Mouse (Mus musculus): ENCODE measurements at regions not wholly inside any gene's neighbourhood (a gene's known extent, or its start where the extent isn't known, plus 50 kb on each side); places are given as distances from the start of the nearest gene placed in this dataset.
A peak's percentile ranks its signal among the peaks of the same experiment; 100 is the strongest.
"Not testable (repeated sequence)": the region's sequence is repeated elsewhere in the genome, so short reads cannot be mapped to it uniquely, and the experiment has no call there.

DNA sequence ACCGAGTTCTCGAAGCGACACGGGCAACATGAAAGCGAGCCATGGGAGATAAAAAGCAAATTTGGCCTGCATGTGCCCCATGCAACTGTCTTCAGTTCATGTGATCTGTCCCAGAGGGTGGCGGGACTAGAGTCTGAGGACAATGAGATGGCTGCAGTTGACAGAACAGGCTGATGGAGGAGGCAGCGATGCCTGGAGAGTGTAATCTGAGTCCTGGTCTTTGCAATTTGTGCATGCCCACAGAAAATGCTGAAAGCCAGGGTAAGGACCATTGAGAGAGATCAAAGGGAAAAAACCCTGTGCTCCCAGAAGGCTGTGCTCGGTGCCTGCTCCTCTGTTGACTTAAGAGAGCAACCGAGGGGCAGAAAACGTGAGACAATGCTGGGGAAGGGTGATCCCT lies 624.8 kb upstream of the BB014433 start:
- Histone ChIP-seq H3K4me1 (ENCODE audit: control insufficient read depth, insufficient read depth, low read length) (no peaks in the 10 kb centered on the region), H3K36me3 (ENCODE audit: control insufficient read depth, insufficient read depth, low read length) (no peaks in the 10 kb centered on the region), H3K9ac (ENCODE audit: low read length) (no peak overlapping the region), H3K4me3 (ENCODE audit: low read depth, low read length) (no peak overlapping the region), H3K27me3 (replicated peaks; ENCODE audit: control insufficient read depth, insufficient read depth, low read length) (no peaks in the 10 kb centered on the region), H3K4me2 (ENCODE audit: low read length) (no peak overlapping the region), H3K9me3 (replicated peaks; ENCODE audit: control insufficient read depth, low read length) (no peaks in the 10 kb centered on the region), H3K27ac (ENCODE audit: low read depth, low read length) (no peak overlapping the region)
- ATAC-seq = no peak
- 50% methylated on average over 10 of the region's 10 CpGs for WGBS
- DNase-seq (ENCODE audit: low spot score) = peak; percentile 15

DNA sequence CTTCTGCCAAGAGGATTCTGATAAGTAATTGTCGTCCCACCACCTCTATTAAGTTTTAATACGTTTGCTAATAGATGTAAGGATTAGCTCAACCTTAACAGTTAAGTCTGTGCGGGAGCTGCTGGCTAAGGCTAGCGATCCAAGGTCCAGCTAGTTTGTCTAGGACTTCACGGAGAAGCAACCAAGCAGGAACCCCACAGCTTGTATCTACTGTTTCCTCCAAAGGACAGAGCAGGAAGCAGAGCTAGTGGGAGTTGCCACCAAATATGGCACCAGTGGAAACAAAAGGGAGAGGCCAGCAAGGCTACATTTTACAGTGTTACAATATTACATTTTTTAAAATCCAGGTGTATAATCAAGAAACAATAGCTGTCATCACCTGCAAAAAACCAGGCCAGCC lies 624.4 kb upstream of the BB014433 start:
- ATAC-seq = no peak
- Histone ChIP-seq H3K9ac (ENCODE audit: low read length) (no peak overlapping the region), H3K27me3 (replicated peaks; ENCODE audit: control insufficient read depth, insufficient read depth, low read length) (no peaks in the 10 kb centered on the region), H3K4me3 (ENCODE audit: low read depth, low read length) (no peak overlapping the region), H3K36me3 (ENCODE audit: control insufficient read depth, insufficient read depth, low read length) (no peaks in the 10 kb centered on the region), H3K9me3 (replicated peaks; ENCODE audit: control insufficient read depth, low read length) (no peaks in the 10 kb centered on the region), H3K4me1 (ENCODE audit: control insufficient read depth, insufficient read depth, low read length) (no peaks in the 10 kb centered on the region), H3K27ac (ENCODE audit: low read depth, low read length) (no peak overlapping the region), H3K4me2 (ENCODE audit: low read length) (no peak overlapping the region)
- 88% methylated on average over 5 of the region's 5 CpGs for WGBS
- DNase-seq (ENCODE audit: low spot score) = no peak

DNA sequence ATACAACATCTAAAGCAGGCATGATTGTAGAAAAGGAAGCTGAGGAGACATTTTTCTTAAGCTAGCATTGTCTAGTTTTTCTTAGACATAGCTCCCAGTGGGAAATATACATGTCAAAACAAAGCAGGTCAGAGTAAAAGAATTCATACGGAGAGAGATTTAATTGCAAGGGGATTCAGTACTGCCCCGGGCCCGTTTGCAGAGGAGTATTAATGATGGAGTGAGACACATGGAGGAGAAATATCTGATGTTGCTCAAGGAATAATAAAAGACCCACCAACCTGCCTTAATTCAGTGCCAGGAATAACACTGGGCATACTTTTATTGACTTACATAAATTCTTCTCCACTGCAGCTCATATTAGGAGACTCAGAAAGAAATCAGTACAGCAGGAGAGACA lies 623.6 kb upstream of the BB014433 start:
- ATAC-seq (no peak), DNase-seq (ENCODE audit: low spot score) (no peak)
- no peaks in the 10 kb centered on the region for H3K9me3 ChIP-seq (replicated peaks; ENCODE audit: control insufficient read depth, low read length)
- 61% methylated on average over 3 of the region's 3 CpGs for WGBS
- no peak overlapping the region for H3K27ac ChIP-seq (ENCODE audit: low read depth, low read length)
- H3K9ac ChIP-seq (ENCODE audit: low read length) = no peak overlapping the region
- H3K36me3 ChIP-seq (ENCODE audit: control insufficient read depth, insufficient read depth, low read length) = no peaks in the 10 kb centered on the region
- no peak overlapping the region for H3K4me2 ChIP-seq (ENCODE audit: low read length)
- no peaks in the 10 kb centered on the region for H3K4me1 ChIP-seq (ENCODE audit: control insufficient read depth, insufficient read depth, low read length)
- no peaks in the 10 kb centered on the region for H3K27me3 ChIP-seq (replicated peaks; ENCODE audit: control insufficient read depth, insufficient read depth, low read length)
- no peak overlapping the region for H3K4me3 ChIP-seq (ENCODE audit: low read depth, low read length)

DNA sequence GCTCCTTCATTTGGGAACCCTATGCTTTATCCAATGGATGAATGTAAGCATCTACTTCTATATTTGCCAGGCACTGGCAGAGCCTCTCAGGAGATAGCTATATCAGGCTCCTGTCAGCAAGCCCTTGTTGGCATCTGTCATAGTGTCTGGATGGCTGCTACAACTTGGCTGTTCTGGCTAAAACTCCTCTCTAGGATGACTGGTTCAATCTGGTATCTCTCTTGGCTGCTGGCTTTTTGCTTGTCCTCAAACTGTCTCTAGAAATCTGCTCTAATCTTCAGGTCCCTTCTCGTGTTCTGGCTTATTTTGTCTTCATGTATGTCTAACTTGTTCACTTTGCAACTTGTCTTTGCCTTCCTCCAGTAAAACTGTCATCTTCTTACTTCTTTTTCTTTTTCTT lies 614.7 kb upstream of the BB014433 start:
- no peak overlapping the region for H3K4me3 ChIP-seq (ENCODE audit: low read depth, low read length)
- WGBS = 61% methylated on average over 1 of the region's 1 CpGs
- H3K4me1 ChIP-seq (ENCODE audit: control insufficient read depth, insufficient read depth, low read length) = no peaks in the 10 kb centered on the region
- no peak overlapping the region for H3K27ac ChIP-seq (ENCODE audit: low read depth, low read length)
- H3K4me2 ChIP-seq (ENCODE audit: low read length) = no peak overlapping the region
- no peaks in the 10 kb centered on the region for H3K9me3 ChIP-seq (replicated peaks; ENCODE audit: control insufficient read depth, low read length)
- ATAC-seq (no peak), DNase-seq (ENCODE audit: low spot score) (no peak)
- H3K27me3 ChIP-seq (replicated peaks; ENCODE audit: control insufficient read depth, insufficient read depth, low read length) = no peaks in the 10 kb centered on the region
- H3K36me3 ChIP-seq (ENCODE audit: control insufficient read depth, insufficient read depth, low read length) = no peaks in the 10 kb centered on the region
- no peak overlapping the region for H3K9ac ChIP-seq (ENCODE audit: low read length)

DNA sequence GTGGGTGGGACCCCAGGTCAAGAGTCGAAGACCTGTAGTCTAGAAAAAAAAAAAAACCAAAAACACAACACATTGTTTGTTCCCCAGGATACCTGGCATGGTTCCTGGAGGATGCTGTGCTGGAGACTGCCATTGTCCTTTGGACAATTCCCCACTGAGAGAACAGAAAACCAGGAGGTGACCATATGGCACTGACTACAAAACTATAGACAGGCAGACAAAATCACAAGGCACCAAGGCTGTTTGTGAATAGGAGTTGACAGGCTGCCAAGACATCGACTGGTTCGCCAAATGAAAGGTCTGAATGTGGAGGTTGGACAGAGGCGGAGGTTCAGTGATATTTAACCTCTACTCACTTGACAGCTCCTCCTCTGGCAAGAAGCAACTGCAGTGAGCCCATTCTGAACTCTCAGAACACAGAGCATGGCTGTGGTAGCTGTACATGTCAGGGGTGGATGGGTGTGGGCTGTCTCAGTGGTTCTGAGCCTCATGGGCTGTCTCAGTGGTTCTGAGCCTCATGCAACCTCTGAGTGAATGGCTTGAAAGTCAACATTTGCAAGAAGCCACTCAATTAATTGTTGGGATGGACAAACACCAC lies 589.0 kb upstream of the BB014433 start:
- DNase-seq (ENCODE audit: low spot score) (no peak), ATAC-seq (no peak)
- Histone ChIP-seq H3K4me2 (ENCODE audit: low read length) (no peak overlapping the region), H3K9me3 (replicated peaks; ENCODE audit: control insufficient read depth, low read length) (0 out of 2 replicates have a peak, but pooled peaks cover 3% of the 10 kb centered on the region), H3K27ac (ENCODE audit: low read depth, low read length) (no peak overlapping the region), H3K27me3 (replicated peaks; ENCODE audit: control insufficient read depth, insufficient read depth, low read length) (no peaks in the 10 kb centered on the region), H3K36me3 (ENCODE audit: control insufficient read depth, insufficient read depth, low read length) (no peaks in the 10 kb centered on the region), H3K4me1 (ENCODE audit: control insufficient read depth, insufficient read depth, low read length) (no peaks in the 10 kb centered on the region), H3K9ac (ENCODE audit: low read length) (no peak overlapping the region), H3K4me3 (ENCODE audit: low read depth, low read length) (no peak overlapping the region)
- 66% methylated on average over 4 of the region's 4 CpGs for whole genome bisulfite sequencing

DNA sequence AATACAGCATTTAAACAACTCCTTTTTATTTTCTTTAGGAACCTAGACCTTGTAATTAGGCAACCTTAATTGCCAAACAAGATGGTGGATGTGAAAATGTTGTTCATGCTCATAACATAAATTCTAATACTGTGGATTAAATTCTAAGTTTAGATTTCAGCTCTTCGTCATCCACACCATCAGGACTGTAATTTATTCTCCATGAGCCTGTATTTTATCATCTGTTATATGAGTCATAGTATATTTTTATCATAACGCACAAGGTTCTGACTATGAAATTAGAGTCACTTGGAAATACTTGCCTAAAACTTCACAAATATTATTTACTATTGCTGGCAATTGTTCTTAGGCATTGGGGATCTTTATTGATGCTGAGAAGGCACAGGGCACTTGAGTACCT lies 582.7 kb upstream of the BB014433 start:
- ATAC-seq (no peak), DNase-seq (ENCODE audit: low spot score) (no peak)
- Histone ChIP-seq H3K4me3 (ENCODE audit: low read depth, low read length) (no peak overlapping the region), H3K9ac (ENCODE audit: low read length) (no peak overlapping the region), H3K27me3 (replicated peaks; ENCODE audit: control insufficient read depth, insufficient read depth, low read length) (no peaks in the 10 kb centered on the region), H3K27ac (ENCODE audit: low read depth, low read length) (no peak overlapping the region), H3K36me3 (ENCODE audit: control insufficient read depth, insufficient read depth, low read length) (no peaks in the 10 kb centered on the region), H3K4me2 (ENCODE audit: low read length) (no peak overlapping the region), H3K4me1 (ENCODE audit: control insufficient read depth, insufficient read depth, low read length) (no peaks in the 10 kb centered on the region), H3K9me3 (replicated peaks; ENCODE audit: control insufficient read depth, low read length) (no peaks in the 10 kb centered on the region)
- 93% methylated on average over 2 of the region's 2 CpGs for WGBS

DNA sequence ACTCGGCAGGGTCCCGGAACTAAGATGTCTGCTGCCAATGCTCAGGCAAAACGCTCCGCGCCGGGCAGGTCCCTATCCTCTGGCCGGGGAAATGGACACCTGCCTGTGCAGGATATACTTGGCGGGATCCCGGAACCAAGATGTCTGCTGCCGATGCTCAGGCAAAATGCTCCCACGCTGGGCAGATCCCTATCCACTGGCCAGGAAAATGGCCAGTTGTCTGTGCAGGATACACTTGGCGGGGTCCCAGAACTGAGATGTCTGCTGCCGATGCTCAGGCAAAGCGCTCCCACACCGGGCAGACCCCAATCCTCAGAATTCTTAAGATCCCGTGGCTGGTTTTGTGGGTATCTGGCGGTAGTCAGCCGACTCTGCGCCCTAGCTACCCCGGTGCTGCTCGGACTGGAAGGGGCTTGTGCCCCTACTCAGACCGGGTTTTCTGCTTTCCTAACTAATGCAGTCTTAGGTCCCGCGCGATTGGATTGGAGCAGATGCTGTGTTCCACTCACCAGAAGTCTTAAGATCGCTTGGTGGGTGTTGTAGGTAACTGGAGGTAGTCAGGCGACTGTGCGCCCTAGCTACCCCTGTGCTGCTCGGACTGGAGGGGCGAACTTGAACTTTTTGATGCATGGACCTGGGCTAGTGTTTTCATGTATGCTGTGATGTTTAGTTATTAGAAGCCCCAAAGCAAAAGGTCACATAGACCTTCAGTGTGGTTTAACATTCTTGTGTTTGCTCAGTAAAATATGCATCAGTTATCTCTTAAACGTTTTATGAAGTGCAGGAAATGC lies 577.9 kb upstream of the BB014433 start:
- not testable (repeated sequence) for H3K27ac ChIP-seq (ENCODE audit: low read depth, low read length); H3K36me3 ChIP-seq (ENCODE audit: control insufficient read depth, insufficient read depth, low read length); ATAC-seq; H3K27me3 ChIP-seq (replicated peaks; ENCODE audit: control insufficient read depth, insufficient read depth, low read length); H3K4me2 ChIP-seq (ENCODE audit: low read length); H3K4me1 ChIP-seq (ENCODE audit: control insufficient read depth, insufficient read depth, low read length); H3K4me3 ChIP-seq (ENCODE audit: low read depth, low read length); DNase-seq (ENCODE audit: low spot score); H3K9me3 ChIP-seq (replicated peaks; ENCODE audit: control insufficient read depth, low read length); H3K9ac ChIP-seq (ENCODE audit: low read length)
- WGBS = 95% methylated on average over 27 of the region's 31 CpGs

DNA sequence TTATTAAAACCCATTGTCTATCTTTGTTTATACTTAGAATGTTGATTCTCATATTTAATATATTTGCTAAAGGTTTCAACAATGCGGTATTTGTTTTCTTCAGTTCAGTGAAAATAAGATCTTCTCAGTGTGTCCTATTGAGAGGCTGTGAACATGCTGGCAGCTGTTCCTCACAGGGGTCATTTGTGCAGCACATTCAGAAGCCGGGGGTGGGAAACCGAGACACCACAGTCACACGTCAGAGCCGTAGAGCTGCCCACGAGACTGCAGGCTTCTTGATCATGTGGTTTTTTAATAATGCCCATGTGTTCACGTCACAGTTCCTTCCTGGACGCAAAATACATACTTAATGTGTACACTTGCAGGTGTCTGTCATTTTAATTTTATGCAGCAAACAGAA lies 564.3 kb upstream of the BB014433 start:
- Histone ChIP-seq H3K4me3 (ENCODE audit: low read depth, low read length) (no peak overlapping the region), H3K9me3 (replicated peaks; ENCODE audit: control insufficient read depth, low read length) (no peaks in the 10 kb centered on the region), H3K4me1 (ENCODE audit: control insufficient read depth, insufficient read depth, low read length) (no peaks in the 10 kb centered on the region), H3K4me2 (ENCODE audit: low read length) (no peak overlapping the region), H3K27me3 (replicated peaks; ENCODE audit: control insufficient read depth, insufficient read depth, low read length) (no peaks in the 10 kb centered on the region), H3K9ac (ENCODE audit: low read length) (no peak overlapping the region), H3K36me3 (ENCODE audit: control insufficient read depth, insufficient read depth, low read length) (no peaks in the 10 kb centered on the region), H3K27ac (ENCODE audit: low read depth, low read length) (no peak overlapping the region)
- WGBS = 55% methylated on average over 8 of the region's 8 CpGs
- DNase-seq (ENCODE audit: low spot score) (no peak), ATAC-seq (no peak)

DNA sequence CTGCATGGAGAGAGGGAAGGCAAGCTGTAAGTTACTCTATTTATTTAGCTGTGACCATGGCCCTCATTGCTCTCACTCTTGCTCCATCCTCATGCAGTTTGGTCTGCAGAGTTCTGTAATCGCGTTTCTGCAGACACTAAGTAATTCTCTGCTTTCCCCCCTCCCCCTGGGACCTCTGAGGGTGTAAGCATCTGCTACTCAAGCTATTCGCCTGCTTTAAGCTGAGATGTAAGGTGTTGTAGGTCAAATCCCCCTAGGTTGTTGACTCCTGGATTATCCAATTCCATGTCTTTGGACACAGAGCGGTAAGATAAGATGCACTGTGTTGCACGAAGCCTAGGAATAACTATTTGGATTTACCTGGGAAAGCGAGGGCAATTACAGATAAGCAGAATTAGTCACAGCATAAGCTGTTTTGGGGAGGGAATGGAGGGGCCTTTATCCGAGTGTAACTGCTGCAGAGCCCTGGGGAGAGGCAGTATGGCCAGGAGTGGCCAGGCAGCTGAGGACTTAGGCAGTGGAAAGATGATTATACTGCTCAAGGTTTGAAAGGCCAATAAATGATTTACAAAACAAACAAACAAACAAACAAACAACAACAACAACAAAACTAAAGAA lies 561.8 kb upstream of the BB014433 start:
- Histone ChIP-seq H3K4me2 (ENCODE audit: low read length) (no peak overlapping the region), H3K27me3 (replicated peaks; ENCODE audit: control insufficient read depth, insufficient read depth, low read length) (no peaks in the 10 kb centered on the region), H3K36me3 (ENCODE audit: control insufficient read depth, insufficient read depth, low read length) (no peaks in the 10 kb centered on the region), H3K9ac (ENCODE audit: low read length) (no peak overlapping the region), H3K4me3 (ENCODE audit: low read depth, low read length) (no peak overlapping the region), H3K27ac (ENCODE audit: low read depth, low read length) (no peak overlapping the region), H3K9me3 (replicated peaks; ENCODE audit: control insufficient read depth, low read length) (no peaks in the 10 kb centered on the region), H3K4me1 (ENCODE audit: control insufficient read depth, insufficient read depth, low read length) (no peaks in the 10 kb centered on the region)
- 43% methylated on average over 7 of the region's 7 CpGs for WGBS
- ATAC-seq (no peak), DNase-seq (ENCODE audit: low spot score) (no peak)

Data from forebrain, embryonic 14.5 days (tissue).